Mouse (Mus musculus): ENCODE results near the gene Sgms1.

- TF ChIP-seq CTCF (IDR thresholded peaks at IDR 0.05; ENCODE audit: control insufficient read depth, insufficient read depth, insufficient replicate concordance, low read depth, low read length) = no peak
- TF ChIP-seq POLR2A (IDR thresholded peaks at IDR 0.05; ENCODE audit: control insufficient read depth, low read depth, low read length) = no peak
Measured at GRCm38 (mm10) chr19:32295581-32295980, 93.9 kb downstream of the Sgms1 start.

Data from testis, adult 2 months (tissue).